Mouse (Mus musculus): ENCODE data around the gene Gm49387. TPM values are rescaled to one million over a fixed set of nuclear protein-coding genes. Genes with fewer than 3 reads are reported as not detected.
A peak's percentile ranks its signal among the peaks of the same experiment; 100 is the strongest.

Gm49387 gene
- not detected for total RNA-seq (2021)
- long read RNA-seq, experiment 1: 0 reads
- long read RNA-seq, experiment 2: 0 reads

DNA sequence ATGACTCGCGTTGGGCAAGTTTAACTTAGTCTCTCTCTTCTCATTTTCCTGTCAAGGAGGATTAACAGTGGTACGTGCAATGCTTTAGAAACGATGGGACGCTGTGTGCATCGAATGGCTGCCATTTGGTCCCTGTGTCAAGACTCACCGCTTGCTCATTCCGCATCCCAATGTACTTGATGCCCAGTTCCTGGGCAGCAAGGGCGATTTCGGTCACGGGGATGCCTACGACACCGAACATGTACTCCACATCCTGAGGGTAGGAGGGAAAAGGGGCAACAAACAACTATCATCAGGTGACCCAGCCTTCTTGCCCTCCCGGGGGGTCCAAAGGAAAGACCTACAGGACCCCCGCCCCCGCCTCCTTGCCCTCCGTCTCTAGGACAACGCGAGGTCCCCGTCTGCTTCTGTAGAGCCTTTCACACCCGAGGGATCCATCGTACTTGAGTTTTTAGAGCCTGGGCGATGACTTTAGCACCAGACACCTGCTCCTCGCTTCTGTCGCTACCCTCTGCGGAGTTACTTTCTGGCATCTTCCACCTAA lies at the start of gene Gm49387:
Gm49387 (minus strand) TSS at position 533 of the 544 bp plus-strand sequence.
- no peak for DNase-seq (ENCODE audit: low spot score)

GRCm38 (mm10) chr14:31686231-31686630 lies 45.6 kb upstream of the Gm49387 start:
- DNase-seq (ENCODE audit: low spot score): no peak

- no peak for DNase-seq (ENCODE audit: low spot score)
These were observed 45.0 kb upstream of the Gm49387 start for GRCm38 (mm10) chr14:31685680-31686079.

- DNase-seq (ENCODE audit: low spot score): no peak
These were observed 43.8 kb upstream of the Gm49387 start for GRCm38 (mm10) chr14:31684343-31685040.

GRCm38 (mm10) chr14:31683610-31684009 lies 42.9 kb upstream of the Gm49387 start:
- no peak for DNase-seq (ENCODE audit: low spot score)

DNA sequence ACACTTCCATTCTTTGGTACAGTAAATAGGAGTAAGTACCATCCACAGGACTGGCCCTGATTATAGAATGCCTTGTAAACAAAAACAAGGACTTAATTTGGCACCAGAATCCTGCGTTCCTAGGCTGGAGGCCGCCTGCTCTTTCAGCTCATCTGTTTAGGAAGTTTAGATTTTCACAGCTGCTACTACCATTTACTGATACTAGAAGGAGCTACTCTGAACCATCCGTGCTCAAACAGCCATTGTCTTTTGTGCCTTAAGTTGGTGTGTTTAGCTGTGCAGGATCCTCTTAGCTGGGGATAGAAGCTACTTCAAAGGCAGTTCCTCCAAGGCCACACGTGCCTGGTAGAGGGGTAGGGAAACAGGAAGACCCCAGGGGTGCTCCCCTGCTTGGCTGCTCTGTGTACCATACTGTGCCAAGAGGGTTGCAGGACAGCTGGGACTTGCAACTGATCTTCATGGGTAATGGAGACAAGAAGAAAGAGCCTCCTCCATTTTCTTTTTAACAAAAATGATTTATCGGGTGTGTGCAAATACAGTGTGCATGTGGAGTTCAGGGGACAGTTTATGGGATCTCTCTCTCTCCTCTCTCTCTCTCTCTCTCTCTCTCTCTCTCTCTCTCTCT lies 41.4 kb upstream of the Gm49387 start:
- DNase-seq (ENCODE audit: low spot score): no peak

- DNase-seq (ENCODE audit: low spot score): no peak
These were observed 40.6 kb upstream of the Gm49387 start for GRCm38 (mm10) chr14:31681291-31681690.

DNA sequence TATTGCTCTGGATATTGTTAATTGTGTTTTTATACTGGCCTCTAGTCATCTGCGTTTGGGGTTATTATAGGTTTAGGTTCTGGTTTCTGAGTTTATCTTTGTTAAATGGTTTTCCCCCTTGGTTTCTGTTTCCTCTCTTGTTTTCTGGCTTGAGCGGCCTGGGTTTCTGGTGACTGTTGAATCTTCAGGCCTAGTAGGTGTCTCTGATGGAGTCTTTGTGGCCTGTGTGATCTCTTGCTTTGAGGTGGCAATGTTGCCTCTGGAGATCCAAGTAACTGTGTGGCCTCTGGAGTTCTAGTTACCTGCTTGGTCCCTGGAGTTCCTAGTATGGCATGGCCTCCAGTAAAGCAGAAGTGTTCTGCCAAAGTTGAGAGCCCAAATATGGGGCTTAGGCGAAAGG lies 40.0 kb upstream of the Gm49387 start:
- no peak for DNase-seq (ENCODE audit: low spot score)

- DNase-seq (ENCODE audit: low spot score): no peak
These were observed 31.1 kb upstream of the Gm49387 start for GRCm38 (mm10) chr14:31671635-31672320.

GRCm38 (mm10) chr14:31669642-31670490 lies 29.2 kb upstream of the Gm49387 start:
- no peak for DNase-seq (ENCODE audit: low spot score)

DNA sequence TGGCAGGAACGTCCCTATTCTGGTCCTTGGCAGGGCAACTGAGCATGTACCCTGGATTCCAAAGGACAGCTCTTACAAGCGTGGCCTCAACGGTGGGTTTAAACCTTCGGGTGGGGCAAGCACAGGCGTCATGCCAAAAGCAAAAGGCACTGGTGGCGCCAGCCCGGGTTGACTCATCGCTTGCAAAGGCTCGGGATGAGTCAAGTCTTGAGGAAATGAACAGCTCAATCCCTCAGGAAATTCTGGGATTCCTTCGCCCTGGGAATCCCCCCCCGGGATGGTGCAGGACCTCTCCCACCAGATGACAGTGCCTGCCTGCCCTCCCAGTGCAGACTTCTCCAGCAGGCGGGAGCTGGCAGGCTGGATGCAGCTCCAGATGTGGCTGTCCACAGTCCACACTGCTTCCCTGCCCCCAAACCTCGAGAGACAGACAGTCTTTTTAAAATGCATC lies 28.5 kb upstream of the Gm49387 start:
- peak; percentile 83 for DNase-seq (ENCODE audit: low spot score)

GRCm38 (mm10) chr14:31668326-31668725 lies 27.6 kb upstream of the Gm49387 start:
- DNase-seq (ENCODE audit: low spot score): no peak

- no peak for DNase-seq (ENCODE audit: low spot score)
These were observed 27.1 kb upstream of the Gm49387 start for GRCm38 (mm10) chr14:31667741-31668140.

DNA sequence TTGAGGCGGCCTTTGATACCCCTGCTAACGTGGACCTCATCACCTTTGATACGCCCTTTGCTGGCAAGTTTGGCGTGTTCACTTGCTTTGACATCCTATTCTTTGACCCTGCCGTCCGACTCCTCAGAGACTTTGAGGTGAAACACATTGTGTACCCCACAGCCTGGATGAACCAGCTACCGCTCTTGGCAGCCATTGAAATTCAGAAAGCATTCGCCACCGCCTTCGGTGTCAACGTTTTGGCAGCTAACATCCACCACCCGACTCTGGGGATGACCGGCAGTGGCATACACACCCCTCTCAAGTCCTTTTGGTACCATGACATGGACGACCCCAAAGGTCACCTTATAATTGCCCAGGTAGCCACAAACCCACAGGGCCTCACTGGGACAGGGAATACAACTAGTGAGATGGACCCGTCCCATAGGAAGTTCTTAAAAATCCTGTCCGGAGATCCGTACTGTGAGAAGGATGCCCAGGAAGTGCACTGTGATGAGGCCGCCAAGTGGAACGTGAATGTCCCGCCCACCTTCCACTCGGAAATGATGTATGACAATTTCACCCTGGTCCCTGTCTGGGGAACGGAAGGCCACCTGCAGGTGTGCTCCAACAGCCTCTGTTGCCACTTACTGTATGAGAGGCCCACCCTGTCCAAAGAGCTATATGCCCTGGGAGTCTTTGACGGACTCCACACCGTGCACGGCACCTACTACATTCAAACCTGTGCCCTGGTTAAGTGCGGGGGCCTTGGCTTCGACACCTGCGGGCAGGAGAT lies 26.4 kb upstream of the Gm49387 start:
- DNase-seq (ENCODE audit: low spot score): no peak

GRCm38 (mm10) chr14:31665566-31665940 lies 24.9 kb upstream of the Gm49387 start:
- DNase-seq (ENCODE audit: low spot score): no peak

DNA sequence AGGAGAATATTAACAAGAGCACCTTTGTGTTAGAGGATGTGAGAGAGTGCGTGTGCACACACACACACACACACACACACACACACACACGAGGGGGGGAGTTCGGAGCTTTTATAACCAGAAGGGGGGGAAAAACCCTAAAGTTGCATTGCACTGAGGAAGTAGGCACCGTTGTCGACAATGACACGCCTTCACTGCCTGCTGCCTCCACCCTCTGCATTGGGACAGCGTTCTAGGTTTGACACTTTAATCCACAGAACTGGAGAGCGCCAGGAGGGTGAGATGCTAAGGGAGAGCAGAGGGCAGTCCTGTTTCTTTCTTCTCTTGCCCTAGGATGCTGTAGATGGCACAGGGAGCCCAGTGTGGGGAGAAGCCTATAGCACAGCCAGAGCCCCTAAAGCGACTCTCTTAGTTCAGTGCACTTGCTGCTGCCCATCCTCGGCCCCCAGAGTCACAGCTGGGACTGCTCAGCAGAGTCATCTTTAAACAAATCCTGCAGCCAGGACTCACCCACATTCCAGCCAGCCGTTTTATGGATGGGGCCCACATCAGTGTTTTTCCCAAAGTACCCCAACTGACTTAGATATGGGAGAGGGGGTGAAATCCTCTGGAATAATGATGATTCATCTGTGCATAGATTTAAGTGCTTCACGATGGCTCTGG lies 24.4 kb upstream of the Gm49387 start:
- no peak for DNase-seq (ENCODE audit: low spot score)

DNA sequence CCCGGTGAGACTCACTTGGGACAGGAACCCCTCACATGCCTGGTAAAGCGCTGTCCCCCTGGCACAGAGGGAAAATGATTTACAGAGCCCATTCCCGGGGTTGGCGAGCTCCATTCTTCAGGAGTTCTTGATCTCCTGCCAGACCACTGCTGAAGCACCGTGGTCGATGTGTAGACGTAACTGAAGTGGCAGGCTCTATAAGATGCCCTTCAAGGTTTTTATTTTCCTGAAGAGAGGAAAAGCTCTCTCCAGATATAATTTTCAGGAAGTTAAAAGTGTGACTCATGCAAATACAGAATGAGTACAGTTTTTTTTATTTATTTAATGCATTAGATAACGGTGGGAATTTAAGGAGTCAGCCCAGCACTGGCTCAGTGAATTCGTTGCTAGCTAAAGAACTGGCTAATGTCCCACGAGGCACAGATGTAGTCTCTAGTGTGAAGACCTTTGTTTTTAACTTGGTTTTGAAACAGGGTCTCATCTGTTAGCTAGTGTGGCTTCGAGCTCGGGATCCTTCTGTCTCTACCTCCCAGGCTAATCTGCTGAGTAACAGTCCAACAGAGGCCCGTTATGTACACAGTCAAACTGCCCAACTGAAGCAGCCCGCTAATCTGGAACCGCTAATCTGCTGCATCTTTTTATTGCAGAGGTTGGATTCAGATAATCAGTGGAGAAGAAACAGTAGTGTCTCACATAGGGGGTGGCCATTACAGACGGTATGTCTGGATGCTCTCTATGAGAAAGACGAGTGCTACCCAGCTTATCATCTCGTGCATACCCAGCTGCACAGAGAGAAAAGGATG lies 23.6 kb upstream of the Gm49387 start:
- no peak for DNase-seq (ENCODE audit: low spot score)

GRCm38 (mm10) chr14:31663376-31664099 lies 22.9 kb upstream of the Gm49387 start:
- no peak for DNase-seq (ENCODE audit: low spot score)

All from gastrocnemius, adult 18-20 months (tissue).